Mouse (Mus musculus) CD4-positive, CD25-positive, alpha-beta regulatory T cell, adult 4 months (primary cell): ENCODE measurements around the gene Fthl17b. TPM values are rescaled to one million over a fixed set of nuclear protein-coding genes. Genes with fewer than 3 reads are reported as not detected.
"Not testable (repeated sequence)": the region's sequence is repeated elsewhere in the genome, so short reads cannot be mapped to it uniquely, and the experiment has no call there.

Source experiments
- ATAC-seq: one replicate; pipeline ENCODE4 v1.8.0; 2017
- polyA plus RNA-seq, 2 experiments: library from polyadenylated mRNA; unstranded; fragments of 100-300 nt; shearing (Covaris generic); gene quantifications; one replicate each; pipeline ENCODE4 v1.2.1; 2017

The Fthl17b gene
- polyA plus RNA-seq = not detected

- ATAC-seq = not testable (repeated sequence)
These were observed at the start of gene Fthl17b for GRCm38 (mm10) chrX:8962875-8963274. TSS of gene Fthl17b (minus strand) at chrX:8962975.

DNA sequence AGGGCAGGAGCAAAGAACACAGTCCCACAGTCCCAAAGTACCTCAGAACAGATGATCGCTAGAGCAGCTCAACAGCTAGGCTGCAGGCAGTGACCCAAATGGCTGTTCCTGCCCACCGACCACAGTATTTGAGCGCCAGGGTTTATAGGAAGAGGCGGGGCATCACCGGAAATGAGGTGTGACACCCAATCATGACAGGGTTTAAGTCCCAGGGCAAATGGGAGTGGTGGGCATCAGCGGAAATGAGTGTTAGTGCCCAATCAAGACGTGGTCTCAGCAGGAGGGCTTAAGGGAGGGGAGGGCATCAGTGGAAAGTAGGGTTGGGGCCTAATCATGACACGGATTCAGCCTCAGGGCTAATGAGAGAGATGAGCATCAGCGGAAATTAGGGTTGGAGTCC lies 23.9 kb upstream of the Fthl17b start, which contains the start of gene Fthl17d:
Gene Fthl17d, minus strand, starts transcription at position 101 of the 400 bp plus-strand sequence.
- not testable (repeated sequence) for ATAC-seq

GRCm38 (mm10) chrX:8976459-8976858 lies 13.7 kb upstream of the Fthl17b start, which contains the start of gene Fthl17c:
TSS of gene Fthl17c (minus strand) at chrX:8976559.
- not testable (repeated sequence) for ATAC-seq

DNA sequence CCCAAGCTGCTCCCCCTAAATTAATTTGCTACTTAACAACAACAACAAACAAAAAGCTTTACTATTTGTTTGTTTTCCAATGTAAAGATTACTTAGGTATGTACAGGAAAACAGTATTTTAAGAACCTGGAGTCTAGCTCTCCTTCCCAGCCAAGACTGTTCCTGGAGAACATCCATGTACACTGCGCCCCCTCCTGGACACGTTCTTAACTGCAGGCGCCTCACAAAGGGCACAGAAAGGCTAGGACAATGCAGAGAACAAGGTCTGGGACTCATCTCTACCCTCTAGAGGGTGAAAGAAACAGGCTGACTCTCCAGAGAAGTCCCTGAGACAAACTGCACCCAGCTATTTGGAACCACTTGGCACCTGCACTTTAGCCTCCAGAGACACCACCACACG lies 1.8 kb upstream of the Fthl17b start:
- not testable (repeated sequence) for ATAC-seq

- not testable (repeated sequence) for ATAC-seq
These were observed 14.5 kb downstream of the Fthl17b start for GRCm38 (mm10) chrX:8948130-8948805.

DNA sequence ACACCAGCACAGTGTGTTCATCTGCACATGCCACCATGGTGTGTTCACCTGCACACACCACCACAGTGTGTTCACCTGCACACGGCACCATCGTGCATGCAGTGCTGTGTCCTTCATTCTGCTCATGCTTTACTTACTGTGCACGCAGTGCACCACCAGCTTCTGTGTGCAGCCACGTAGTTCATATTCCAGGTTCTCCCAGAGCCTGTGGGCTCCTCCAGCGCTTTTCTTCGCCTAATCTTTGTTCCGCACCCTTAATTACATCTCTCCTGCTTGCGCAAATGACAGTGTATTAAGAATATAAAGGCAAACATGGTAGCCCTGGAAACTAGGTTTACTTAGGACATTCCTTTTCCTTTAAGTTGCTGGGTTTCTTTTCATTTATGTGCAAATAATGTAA lies 18.7 kb downstream of the Fthl17b start:
- no peak for ATAC-seq

DNA sequence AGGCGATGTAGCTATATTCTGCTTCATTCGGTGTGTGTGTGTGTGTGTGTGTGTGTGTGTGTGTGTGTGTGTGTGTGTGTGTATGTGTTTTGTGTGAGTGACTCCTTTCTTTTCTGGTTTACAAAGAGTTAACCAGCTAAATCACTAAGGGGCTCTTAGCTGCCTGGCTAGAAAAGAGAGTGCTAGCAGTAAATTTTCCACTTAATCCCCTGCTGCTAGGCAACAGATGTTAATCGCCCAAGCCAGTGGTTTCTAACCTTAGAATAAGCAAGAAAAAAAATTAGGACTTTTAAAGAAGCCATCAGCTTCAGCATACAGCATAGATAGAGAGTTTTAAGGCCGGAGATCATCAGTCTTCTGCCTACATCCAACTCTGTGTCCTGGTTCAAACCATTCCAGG lies 35.5 kb downstream of the Fthl17b start:
- no peak for ATAC-seq

DNA sequence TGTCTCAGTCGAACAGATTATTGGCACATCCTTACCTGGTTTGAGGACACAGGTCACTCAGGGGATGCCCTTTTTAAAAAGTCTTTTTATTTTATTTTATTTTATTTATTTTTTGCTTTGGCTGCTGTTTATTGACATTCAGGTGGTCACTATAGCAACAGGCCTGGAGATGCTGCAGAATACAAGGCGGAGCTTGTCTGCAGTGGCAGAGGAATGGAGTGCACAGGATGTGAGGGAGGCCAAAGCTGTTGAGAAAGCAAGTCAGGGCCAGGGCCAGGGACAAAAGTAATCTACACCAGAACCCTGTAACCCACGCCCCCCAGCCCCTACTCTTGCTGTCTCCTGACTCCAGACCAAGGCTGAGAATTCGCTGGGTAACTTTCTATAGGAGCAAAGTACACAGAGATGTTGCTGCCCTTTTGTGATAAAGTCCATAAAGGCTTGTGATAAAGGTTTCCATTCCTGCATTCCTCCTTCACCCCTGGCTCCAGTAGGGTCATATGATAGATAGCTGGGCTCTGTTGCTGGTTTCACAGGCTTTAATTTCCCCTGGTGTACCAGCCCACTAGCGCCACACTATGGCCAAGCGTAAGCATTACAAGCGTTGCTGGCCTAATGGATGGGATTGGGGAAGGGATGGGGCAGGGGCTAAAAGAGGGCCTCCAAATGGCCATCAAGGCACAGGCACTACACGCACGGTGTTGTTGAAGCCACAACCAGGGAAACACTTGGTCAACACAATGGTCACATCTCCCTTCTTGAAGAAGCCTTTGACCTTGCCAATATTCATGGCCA lies 40.8 kb downstream of the Fthl17b start:
- no peak for ATAC-seq

GRCm38 (mm10) chrX:8921080-8921479 lies 41.7 kb downstream of the Fthl17b start:
- no peak for ATAC-seq

Other genes with a start within 250 kb of the Fthl17b start
- not detected for gene Ssx9, start 214.5 kb downstream of the Fthl17b start, polyA plus RNA-seq
- gene Ssxb5, start 159.3 kb downstream of the Fthl17b start, polyA plus RNA-seq = not detected
- not detected for gene Gm6592, start 119.0 kb downstream of the Fthl17b start, polyA plus RNA-seq
- not detected for gene Gm5751, start 88.7 kb downstream of the Fthl17b start, polyA plus RNA-seq
- under 1 TPM; 0.12 to 0.23 TPM for gene B630019K06Rik, start 70.6 kb downstream of the Fthl17b start, polyA plus RNA-seq
- gene Fthl17c, start 13.6 kb upstream of the Fthl17b start, polyA plus RNA-seq = not detected
- gene Fthl17d, start 23.8 kb upstream of the Fthl17b start, polyA plus RNA-seq = not detected
- not detected for gene Fthl17e, start 70.5 kb upstream of the Fthl17b start, polyA plus RNA-seq
- not detected for gene Fthl17f, start 100.0 kb upstream of the Fthl17b start, polyA plus RNA-seq
- not detected for gene 4930402K13Rik, start 141.6 kb upstream of the Fthl17b start, polyA plus RNA-seq
- gene Lancl3, start 236.9 kb upstream of the Fthl17b start, polyA plus RNA-seq = under 1 TPM; 0.39 to 0.85 TPM